Mouse (Mus musculus): ENCODE results near the gene Prcc. TPM values are rescaled to one million over a fixed set of nuclear protein-coding genes. Genes with fewer than 3 reads are reported as not detected.
"Not testable (repeated sequence)": the region's sequence is repeated elsewhere in the genome, so short reads cannot be mapped to it uniquely, and the experiment has no call there.

Gene Prcc
- polyA plus RNA-seq, 1 experiment from 2014 or later: 16.2 TPM

- no peak overlapping the region for H3K9ac ChIP-seq (replicated peaks)
- H3K4me3 ChIP-seq (replicated peaks): no peak overlapping the region
- no peaks in the 10 kb centered on the region for H3K36me3 ChIP-seq
- ATAC-seq (ENCODE audit: insufficient number of reproducible peaks, insufficient read depth, low FRiP score, low TSS enrichment, low read depth): no peak
- no peaks in the 10 kb centered on the region for H3K4me1 ChIP-seq (replicated peaks)
- no peak overlapping the region for H3K27ac ChIP-seq
- H3K9me3 ChIP-seq: no peaks in the 10 kb centered on the region
- no peaks in the 10 kb centered on the region for H3K27me3 ChIP-seq
- H3K4me2 ChIP-seq: no peak overlapping the region
Observed at GRCm38 (mm10) chr3:87840858-87841257, 44.5 kb downstream of the Prcc start.

- no peaks in the 10 kb centered on the region for H3K27me3 ChIP-seq
- H3K9ac ChIP-seq (replicated peaks): no peak overlapping the region
- no peaks in the 10 kb centered on the region for H3K4me1 ChIP-seq (replicated peaks)
- no peak overlapping the region for H3K4me3 ChIP-seq (replicated peaks)
- 4% methylated on average over 4 of the region's 4 CpGs for WGBS
- ATAC-seq (ENCODE audit: insufficient number of reproducible peaks, insufficient read depth, low FRiP score, low TSS enrichment, low read depth): no peak
- no peaks in the 10 kb centered on the region for H3K9me3 ChIP-seq
- no peak overlapping the region for H3K4me2 ChIP-seq
- H3K36me3 ChIP-seq: no peaks in the 10 kb centered on the region
- H3K27ac ChIP-seq: no peak overlapping the region
Observed at GRCm38 (mm10) chr3:87838622-87839021, 46.8 kb downstream of the Prcc start.

GRCm38 (mm10) chr3:87833482-87833881 lies 51.9 kb downstream of the Prcc start:
- H3K27ac ChIP-seq: no peak overlapping the region
- no peak for ATAC-seq (ENCODE audit: insufficient number of reproducible peaks, insufficient read depth, low FRiP score, low TSS enrichment, low read depth)
- no peak overlapping the region for H3K4me3 ChIP-seq (replicated peaks)
- no peaks in the 10 kb centered on the region for H3K4me1 ChIP-seq (replicated peaks)
- no peaks in the 10 kb centered on the region for H3K9me3 ChIP-seq
- H3K4me2 ChIP-seq: no peak overlapping the region
- no peaks in the 10 kb centered on the region for H3K36me3 ChIP-seq
- H3K9ac ChIP-seq (replicated peaks): no peak overlapping the region
- 0 out of 2 replicates have a peak, but pooled peaks cover 3% of the 10 kb centered on the region for H3K27me3 ChIP-seq
- 68% methylated on average over 5 of the region's 5 CpGs for WGBS

- no peak for ATAC-seq (ENCODE audit: insufficient number of reproducible peaks, insufficient read depth, low FRiP score, low TSS enrichment, low read depth)
- 0 out of 2 replicates have a peak, but pooled peaks cover 3% of the 10 kb centered on the region for H3K27me3 ChIP-seq
- no peaks in the 10 kb centered on the region for H3K9me3 ChIP-seq
- H3K27ac ChIP-seq: no peak overlapping the region
- H3K9ac ChIP-seq (replicated peaks): no peak overlapping the region
- H3K36me3 ChIP-seq: no peaks in the 10 kb centered on the region
- H3K4me3 ChIP-seq (replicated peaks): no peak overlapping the region
- H3K4me2 ChIP-seq: no peak overlapping the region
- 88% methylated on average over 7 of the region's 7 CpGs for WGBS
- no peaks in the 10 kb centered on the region for H3K4me1 ChIP-seq (replicated peaks)
Observed at GRCm38 (mm10) chr3:87832109-87832859, 53.1 kb downstream of the Prcc start.

- Histone ChIP-seq H3K9ac (replicated peaks) (no peak overlapping the region), H3K27ac (no peak overlapping the region), H3K4me2 (no peak overlapping the region), H3K9me3 (no peaks in the 10 kb centered on the region), H3K36me3 (no peaks in the 10 kb centered on the region), H3K4me3 (replicated peaks) (no peak overlapping the region), H3K4me1 (replicated peaks) (no peaks in the 10 kb centered on the region), H3K27me3 (0 out of 2 replicates have a peak, but pooled peaks cover 3% of the 10 kb centered on the region)
- 49% methylated on average over 10 of the region's 10 CpGs for WGBS
- no peak for ATAC-seq (ENCODE audit: insufficient number of reproducible peaks, insufficient read depth, low FRiP score, low TSS enrichment, low read depth)
Observed at GRCm38 (mm10) chr3:87829025-87829424, 56.4 kb downstream of the Prcc start.

- H3K27me3 ChIP-seq: peaks cover 3% of the 10 kb centered on the region; the same call in 1 of the 2 replicates
- H3K4me1 ChIP-seq (replicated peaks): no peaks in the 10 kb centered on the region
- no peak overlapping the region for H3K27ac ChIP-seq
- no peak for ATAC-seq (ENCODE audit: insufficient number of reproducible peaks, insufficient read depth, low FRiP score, low TSS enrichment, low read depth)
- H3K4me2 ChIP-seq: no peak overlapping the region
- H3K9ac ChIP-seq (replicated peaks): no peak overlapping the region
- H3K4me3 ChIP-seq (replicated peaks): no peak overlapping the region
- H3K36me3 ChIP-seq: no peaks in the 10 kb centered on the region
- WGBS: 46% methylated on average over 4 of the region's 4 CpGs
- H3K9me3 ChIP-seq: no peaks in the 10 kb centered on the region
Observed at GRCm38 (mm10) chr3:87828435-87828834, 57.0 kb downstream of the Prcc start.

GRCm38 (mm10) chr3:87824206-87824605 lies 61.2 kb downstream of the Prcc start, which contains the start of gene Pear1:
TSS of gene Pear1 (minus strand) at chr3:87824306.
- not testable (repeated sequence) for H3K27me3 ChIP-seq; H3K4me2 ChIP-seq; H3K9me3 ChIP-seq; H3K4me3 ChIP-seq (replicated peaks); H3K36me3 ChIP-seq; H3K27ac ChIP-seq; H3K9ac ChIP-seq (replicated peaks); H3K4me1 ChIP-seq (replicated peaks); ATAC-seq (ENCODE audit: insufficient number of reproducible peaks, insufficient read depth, low FRiP score, low TSS enrichment, low read depth)
- 83% methylated on average over 1 of the region's 1 CpGs for WGBS

- Histone ChIP-seq H3K9me3 (no peaks in the 10 kb centered on the region), H3K4me3 (replicated peaks) (no peak overlapping the region), H3K9ac (replicated peaks) (no peak overlapping the region), H3K27ac (no peak overlapping the region), H3K4me2 (no peak overlapping the region), H3K27me3 (peaks cover 66% of the 10 kb centered on the region), H3K4me1 (replicated peaks) (no peaks in the 10 kb centered on the region), H3K36me3 (no peaks in the 10 kb centered on the region)
- ATAC-seq (ENCODE audit: insufficient number of reproducible peaks, insufficient read depth, low FRiP score, low TSS enrichment, low read depth): no peak
- WGBS: 61% methylated on average over 12 of the region's 12 CpGs
Observed at GRCm38 (mm10) chr3:87818226-87818625, 67.2 kb downstream of the Prcc start.

- Histone ChIP-seq H3K27me3 (peaks cover 77% of the 10 kb centered on the region), H3K9ac (replicated peaks) (peak overlapping the region; percentile 34; the same call in 1 of the 2 replicates), H3K27ac (no peak overlapping the region), H3K4me3 (replicated peaks) (no peak overlapping the region), H3K9me3 (no peaks in the 10 kb centered on the region), H3K4me1 (replicated peaks) (no peaks in the 10 kb centered on the region), H3K4me2 (peak overlapping the region; percentile 16; the same call in 1 of the 2 replicates), H3K36me3 (no peaks in the 10 kb centered on the region)
- WGBS: 7% methylated on average over 12 of the region's 12 CpGs
- 0 out of 2 replicates have a peak, but pooled peaks have one; percentile 13 for ATAC-seq (ENCODE audit: insufficient number of reproducible peaks, insufficient read depth, low FRiP score, low TSS enrichment, low read depth)
Observed at GRCm38 (mm10) chr3:87816646-87817093, 68.7 kb downstream of the Prcc start.

GRCm38 (mm10) chr3:87816166-87816565 lies 69.2 kb downstream of the Prcc start:
- peak overlapping the region; percentile 16; the same call in 1 of the 2 replicates for H3K4me2 ChIP-seq
- ATAC-seq (ENCODE audit: insufficient number of reproducible peaks, insufficient read depth, low FRiP score, low TSS enrichment, low read depth): no peak
- WGBS: 60% methylated on average over 6 of the region's 6 CpGs

GRCm38 (mm10) chr3:87812873-87813272 lies 72.5 kb downstream of the Prcc start:
- Histone ChIP-seq H3K36me3 (no peaks in the 10 kb centered on the region), H3K4me1 (replicated peaks) (peaks cover 11% of the 10 kb centered on the region), H3K27me3 (peaks cover 94% of the 10 kb centered on the region), H3K4me2 (no peak overlapping the region), H3K4me3 (replicated peaks) (no peak overlapping the region), H3K9me3 (no peaks in the 10 kb centered on the region), H3K9ac (replicated peaks) (no peak overlapping the region), H3K27ac (no peak overlapping the region)
- WGBS: 49% methylated on average over 10 of the region's 10 CpGs
- ATAC-seq (ENCODE audit: insufficient number of reproducible peaks, insufficient read depth, low FRiP score, low TSS enrichment, low read depth): no peak

More at GRCm38 (mm10) chr3:87816166-87816565, 69.2 kb downstream of the Prcc start:
- Histone ChIP-seq H3K9me3 (no peaks in the 10 kb centered on the region), H3K27me3 (peaks cover 82% of the 10 kb centered on the region), H3K4me1 (replicated peaks) (no peaks in the 10 kb centered on the region), H3K36me3 (no peaks in the 10 kb centered on the region), H3K9ac (replicated peaks) (no peak overlapping the region), H3K4me3 (replicated peaks) (no peak overlapping the region), H3K27ac (no peak overlapping the region)
